Mouse (Mus musculus) gastrocnemius, postnatal 4 days (tissue): ENCODE data around the gene 4930452B06Rik. TPM values are rescaled to one million over a fixed set of nuclear protein-coding genes. Genes with fewer than 3 reads are reported as not detected.
A peak's percentile ranks its signal among the peaks of the same experiment; 100 is the strongest.

ENCODE experiments used
- DNase-seq, 2 experiments: peaks; one replicate each; pipeline ENCODE4 v3.0.0; 2021 to 2022; ENCODE audit warnings: low spot score in 2 of 2, mixed read lengths in 2 of 2
- total RNA-seq, 2 experiments: library from RNA; stranded (reverse); gene quantifications; 2 replicates each; pipeline ENCODE4 v1.2.3; 2021

Gene 4930452B06Rik
- total RNA-seq, 2 experiments from 2014 or later, result 2.1 to 2.7 TPM

DNA sequence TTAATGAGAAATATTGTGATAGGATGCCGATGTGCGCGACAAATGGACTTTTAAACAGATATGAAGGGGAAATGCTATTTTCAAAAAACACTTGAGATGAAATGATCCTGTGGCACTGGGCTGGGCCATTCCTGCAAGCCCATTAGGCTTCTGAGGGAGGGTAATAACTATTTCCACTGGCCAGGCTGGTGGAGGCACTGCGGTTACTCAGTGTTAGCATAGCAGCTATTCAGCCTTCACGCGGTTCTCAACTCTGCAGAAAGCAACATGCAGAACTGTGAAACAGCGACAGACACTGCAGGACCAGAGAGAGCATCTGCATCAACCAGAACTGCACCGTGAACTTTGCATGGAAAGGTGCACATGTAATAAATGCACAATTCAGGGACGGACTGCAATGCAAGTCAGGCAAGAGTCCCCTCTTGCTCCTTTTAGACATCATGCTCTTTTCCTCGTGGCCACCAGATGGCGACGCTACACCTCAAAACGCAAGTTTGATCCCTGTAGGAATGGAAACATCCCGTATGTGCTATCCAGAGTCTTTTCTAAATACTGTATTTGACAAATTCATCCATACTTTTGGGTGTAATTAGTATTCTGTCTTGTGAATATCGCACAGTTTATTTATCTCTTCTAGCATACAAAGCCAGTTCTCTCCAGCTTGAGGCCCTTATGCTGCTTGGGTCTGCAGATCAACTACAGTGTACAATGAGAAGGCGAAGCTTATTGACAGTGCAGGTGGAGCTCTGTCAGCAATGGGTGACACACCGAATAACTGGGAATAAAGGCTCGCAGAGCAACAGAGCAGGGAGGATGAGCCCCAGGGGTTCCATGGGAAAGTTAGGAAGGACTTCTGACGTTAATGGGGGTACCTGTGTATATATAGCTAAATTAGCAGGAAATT lies 205.6 kb downstream of the 4930452B06Rik start:
- peak in 1 of 2 experiments; percentile 47 for DNase-seq

DNA sequence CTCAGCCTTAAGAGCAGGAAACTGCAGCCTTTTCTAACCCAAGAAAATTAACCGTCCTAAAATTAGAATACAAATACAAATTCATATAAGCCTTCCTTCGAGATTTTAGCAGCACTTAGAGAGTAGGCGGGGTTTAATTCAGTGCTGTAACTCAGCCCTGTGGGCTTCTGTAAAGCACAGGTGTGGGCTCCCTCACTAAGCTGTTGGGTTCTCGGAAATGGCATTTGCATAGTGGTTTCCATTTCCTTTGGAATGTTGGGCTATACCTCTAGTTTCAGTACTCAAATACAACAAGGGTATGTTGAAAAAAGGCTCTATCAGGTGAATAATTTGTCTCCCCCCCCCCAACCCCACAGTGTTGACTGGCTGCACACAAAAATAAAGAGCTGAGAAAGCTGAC lies 206.3 kb downstream of the 4930452B06Rik start:
- DNase-seq, result no peak

DNA sequence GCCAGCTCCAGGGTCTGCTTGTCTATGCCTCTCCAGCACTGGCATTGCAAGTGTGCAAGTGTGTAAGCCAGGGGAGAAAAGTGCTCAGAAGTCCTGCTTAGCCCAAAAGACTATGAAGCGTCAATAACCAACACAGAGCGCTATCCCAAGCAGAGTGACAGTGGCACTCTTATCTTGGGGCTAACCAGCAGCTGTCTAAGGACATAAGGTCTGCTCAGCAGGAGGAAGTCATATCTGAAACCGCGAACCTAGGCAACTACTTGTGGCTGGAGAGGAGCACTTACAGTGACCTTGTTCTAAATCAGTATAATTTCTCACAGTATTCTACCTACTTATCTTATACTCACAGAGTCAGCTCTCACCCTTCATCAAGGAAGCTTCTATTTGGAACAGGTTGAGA lies 214.9 kb downstream of the 4930452B06Rik start:
- DNase-seq, result no peak

DNA sequence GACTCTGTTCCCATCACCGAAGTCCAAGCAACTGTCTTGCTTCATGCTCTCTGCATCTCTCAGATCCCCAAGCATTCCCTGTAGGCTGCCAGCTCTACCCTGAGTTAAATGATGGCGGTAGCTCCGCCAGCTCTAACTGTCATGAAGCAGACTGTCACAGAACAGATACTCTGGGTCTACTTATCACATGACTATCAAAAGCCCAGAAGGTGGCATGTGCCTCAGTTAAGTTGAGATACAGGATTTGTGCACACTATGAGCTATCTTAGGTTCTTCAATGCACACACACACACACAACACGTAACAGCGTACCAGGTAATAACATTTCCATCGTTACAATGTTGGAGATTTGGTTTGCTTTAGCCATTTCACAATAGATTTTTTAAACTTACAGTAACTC lies 215.7 kb downstream of the 4930452B06Rik start:
- DNase-seq, result no peak

DNA sequence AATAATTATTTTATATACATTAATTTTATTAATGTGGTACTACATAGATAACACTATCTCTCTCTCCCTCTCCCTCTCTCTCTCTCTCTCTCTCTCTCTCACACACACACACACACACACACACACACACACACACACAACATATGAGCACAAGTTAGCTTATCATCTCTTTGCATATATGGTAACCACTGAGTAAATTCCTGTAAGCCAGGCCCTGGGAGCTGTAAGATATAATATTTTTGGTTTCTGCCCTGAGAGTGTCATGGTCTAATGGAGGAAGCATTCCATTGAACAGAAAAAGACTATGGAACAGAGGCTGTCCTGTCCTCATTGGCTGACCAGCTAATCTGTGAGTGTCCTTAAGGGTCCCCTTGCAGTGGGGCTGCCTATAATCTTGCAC lies 216.7 kb downstream of the 4930452B06Rik start:
- DNase-seq, result no peak

DNA sequence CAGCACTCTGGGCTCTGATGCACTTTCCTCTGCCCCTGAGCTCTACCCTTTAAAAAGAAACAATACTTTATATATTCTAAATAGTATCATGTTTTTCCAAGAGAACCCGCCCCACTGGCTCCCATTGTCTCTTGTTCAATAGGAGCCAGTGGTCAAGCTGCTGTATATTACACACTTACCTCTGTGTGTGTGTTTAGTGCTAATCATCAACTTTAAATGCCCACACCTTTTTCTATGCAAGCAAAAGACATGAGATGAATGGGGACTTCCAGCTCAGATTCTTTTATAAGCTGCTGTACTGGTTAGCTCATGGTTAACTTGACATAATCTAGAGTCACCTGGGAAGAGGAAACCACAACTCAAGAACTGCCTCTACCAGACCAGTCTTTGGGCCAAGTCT lies 218.7 kb downstream of the 4930452B06Rik start:
- DNase-seq, result no peak

DNA sequence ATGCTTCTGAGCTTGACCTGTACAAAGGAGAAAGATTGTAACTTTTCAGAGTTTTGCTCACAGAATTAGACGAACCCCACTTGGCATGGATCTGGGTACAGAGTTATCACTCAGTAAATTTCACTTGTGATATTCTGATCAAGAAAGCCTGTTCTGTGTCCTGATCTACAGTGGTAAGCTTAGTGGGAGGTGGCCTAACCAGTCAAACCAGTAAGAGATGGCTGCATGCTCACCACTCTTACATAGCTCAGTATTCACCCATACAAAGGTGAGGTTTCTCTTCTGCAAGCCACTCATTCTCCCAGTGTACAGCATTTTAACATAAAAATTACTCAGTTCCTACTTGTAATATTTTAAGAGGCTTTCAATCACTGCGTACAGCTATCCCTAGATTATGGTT lies 221.7 kb downstream of the 4930452B06Rik start:
- DNase-seq, result no peak

DNA sequence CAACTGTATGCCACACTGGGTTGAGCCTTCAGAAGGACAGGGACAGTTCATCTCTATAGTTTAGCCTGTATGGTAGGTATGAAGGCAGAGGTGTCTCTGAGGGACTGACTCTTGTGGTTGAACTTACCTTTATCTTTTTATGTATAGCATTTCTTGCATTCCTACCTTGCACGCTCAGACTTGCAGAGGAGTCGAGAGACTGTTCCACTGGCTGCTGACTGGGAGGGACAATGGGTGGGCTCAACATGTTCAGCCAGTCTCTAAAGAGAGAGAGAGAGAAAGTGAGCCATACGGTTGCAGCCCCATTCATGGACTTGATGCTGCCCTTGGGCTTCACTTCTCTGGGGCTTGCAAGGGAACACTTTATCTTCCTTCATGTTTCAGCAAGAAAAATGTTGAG lies 223.3 kb downstream of the 4930452B06Rik start:
- no peak for DNase-seq

DNA sequence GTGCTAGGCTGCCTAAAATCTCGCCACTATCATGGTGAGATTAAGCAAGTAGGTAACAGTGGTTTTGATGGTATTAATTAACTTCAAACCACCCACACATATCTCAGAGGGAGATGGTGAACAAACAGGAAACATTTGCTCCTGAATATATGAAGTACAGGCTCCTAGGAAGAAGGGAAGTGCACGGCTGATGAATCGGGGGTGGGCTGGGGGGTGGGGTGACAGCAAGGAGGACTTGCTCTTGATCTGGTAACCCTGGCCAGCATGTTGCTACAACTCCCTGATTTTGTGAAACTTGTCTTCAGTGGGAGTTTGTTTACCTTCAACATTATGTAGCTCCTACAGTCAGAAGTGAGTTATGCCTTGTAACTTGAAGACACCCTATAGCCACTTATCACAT lies 224.4 kb downstream of the 4930452B06Rik start:
- DNase-seq, result no peak

DNA sequence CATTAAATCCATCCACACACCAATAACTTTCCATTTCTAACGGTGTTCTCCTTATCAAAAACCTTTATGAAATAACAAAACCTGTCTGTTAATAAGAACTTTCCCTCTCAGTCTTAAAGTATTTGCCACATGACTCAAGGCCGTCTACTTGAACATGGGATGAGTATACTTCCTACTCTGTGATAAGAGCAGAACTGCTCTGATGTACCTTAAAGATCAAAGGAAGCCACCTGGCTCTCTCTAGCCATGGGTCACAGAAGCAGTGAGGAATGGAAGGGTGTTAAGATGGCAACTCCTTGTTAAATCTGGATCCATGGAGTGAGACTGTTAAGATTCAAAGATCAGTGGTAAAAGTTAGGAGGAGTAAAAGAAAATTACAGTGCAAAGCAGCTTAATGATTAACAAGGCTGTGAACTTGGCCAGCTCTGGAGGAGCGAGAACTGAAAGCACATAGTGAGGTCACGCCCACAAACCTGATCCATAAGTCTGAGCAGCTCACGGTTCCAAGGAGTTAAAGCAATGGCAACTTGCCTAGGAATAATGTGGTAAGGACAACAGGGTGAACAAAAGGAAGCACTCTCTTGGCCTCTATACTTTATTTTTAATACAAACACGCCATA lies 235.3 kb downstream of the 4930452B06Rik start:
- no peak for DNase-seq

DNA sequence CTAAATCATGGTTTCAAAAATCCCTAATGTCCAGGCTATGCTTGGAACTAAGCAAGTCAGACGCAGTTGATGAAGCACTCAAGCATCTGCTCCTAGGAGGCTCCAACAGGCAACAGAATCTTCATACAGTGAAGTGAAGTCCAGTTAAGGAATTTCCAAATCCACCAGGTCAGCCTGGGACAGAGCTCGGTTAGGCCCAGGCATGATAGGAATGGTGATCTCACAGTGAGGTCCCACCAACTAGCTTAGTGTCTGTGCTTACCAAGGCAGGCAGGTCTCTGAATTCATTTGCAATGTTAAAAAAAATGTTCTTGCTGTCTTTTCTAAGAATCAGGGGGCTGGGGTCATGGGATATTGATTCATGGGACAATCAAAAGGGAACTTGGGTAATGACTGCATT lies 236.3 kb downstream of the 4930452B06Rik start:
- DNase-seq, result no peak

DNA sequence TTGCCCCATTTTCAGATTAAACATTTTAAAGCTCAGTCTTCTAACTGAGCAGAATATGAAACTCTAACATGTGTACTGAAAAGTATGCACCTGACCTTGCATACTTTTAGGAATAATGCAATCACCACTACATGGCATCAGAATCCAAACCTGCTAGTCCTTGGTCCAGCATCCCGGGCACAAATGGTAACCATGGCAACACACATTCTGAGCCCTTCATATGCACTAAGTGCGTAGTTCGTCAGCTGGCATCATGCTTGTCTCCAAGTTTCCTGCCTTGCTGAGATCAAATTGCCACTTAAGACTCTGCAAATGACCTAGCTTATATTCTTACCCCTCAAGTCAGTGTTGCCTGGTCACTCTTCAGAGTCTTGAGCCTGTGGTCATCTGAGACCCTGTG lies 243.2 kb downstream of the 4930452B06Rik start:
- no peak for DNase-seq

DNA sequence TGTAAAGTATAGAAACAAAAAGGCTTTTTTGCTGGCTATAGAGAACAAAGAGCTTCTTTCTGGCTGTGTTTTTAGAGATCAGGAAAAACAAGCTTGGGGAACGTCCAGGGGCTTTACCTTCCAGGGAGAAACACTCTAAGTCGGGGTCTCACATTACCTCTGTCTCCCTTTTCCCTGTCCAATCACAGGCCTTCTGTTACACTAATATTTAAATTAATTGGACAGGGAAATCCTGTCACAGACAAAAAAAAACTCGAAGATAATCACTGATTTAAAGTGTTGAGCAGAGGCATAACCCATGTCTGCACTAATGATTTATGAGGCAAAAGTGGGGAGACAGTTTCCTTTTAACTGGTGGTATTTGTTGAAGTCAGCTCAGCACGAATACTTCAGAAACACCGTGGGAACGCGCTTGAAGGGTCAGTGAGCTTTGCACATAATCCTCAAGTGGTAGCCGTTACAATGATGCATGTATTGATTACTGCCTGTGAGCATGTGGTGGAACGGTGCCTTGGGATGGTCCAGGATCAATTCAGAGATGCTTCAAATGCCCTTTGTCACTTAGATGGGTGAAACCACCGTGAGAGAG lies 244.7 kb downstream of the 4930452B06Rik start:
- no peak for DNase-seq

DNA sequence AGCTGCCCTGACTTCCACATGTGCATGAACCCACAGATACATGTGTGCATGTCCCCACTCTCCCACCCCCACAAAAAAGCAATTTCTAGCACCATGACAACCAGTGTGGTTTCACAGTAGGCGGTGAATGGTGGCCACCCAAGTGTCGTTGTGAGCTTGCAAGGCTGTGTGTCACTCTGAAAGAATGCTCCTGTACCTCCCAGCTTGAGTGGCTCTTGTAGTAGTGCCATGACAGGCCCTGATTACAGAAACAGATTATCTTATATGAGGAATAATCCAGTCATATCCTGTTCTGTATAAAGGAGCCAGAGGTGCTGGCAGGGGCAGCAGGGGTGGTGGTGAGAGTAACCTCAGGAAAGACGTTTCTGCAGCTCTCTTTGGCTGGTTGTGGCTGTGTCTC lies 247.4 kb downstream of the 4930452B06Rik start:
- no peak for DNase-seq

DNA sequence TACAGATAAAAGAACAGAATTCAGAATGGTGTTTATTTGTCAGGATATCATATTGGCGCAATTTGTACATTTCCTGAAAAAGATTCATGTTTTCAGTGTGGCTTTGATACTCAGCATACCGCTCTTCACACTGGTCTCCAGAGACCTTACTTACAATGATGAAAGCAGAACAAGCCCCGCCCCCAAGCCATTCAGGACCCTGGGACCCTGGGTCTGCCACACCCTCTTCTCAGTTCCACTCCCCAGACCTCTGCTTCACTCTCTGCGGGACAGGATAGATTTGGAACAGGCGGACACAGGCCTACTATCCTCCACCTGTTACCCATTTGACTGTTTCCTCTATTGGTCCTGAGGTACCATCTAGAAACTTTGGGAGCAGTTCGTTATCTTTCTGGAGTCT lies 260.1 kb downstream of the 4930452B06Rik start:
- DNase-seq, result no peak

DNA sequence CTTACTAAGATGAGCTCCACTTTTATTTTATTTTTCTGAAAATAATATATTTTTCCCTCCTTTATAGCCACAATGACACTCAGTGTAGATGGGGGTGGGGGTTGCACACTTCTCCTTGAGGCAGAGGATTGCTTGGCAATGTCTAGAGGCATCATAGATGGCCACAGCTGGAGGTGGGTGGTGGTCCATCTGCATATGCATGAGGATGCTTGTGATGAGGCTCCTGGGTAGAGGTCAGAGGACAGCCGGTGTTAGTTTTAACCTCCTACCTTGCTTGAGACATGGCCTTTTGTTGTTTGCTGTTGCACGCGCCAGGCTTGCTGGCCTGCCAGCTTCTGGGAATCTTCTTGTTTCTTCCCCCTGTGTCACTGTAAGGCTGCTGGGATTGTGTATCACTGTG lies 262.7 kb downstream of the 4930452B06Rik start:
- no peak for DNase-seq

DNA sequence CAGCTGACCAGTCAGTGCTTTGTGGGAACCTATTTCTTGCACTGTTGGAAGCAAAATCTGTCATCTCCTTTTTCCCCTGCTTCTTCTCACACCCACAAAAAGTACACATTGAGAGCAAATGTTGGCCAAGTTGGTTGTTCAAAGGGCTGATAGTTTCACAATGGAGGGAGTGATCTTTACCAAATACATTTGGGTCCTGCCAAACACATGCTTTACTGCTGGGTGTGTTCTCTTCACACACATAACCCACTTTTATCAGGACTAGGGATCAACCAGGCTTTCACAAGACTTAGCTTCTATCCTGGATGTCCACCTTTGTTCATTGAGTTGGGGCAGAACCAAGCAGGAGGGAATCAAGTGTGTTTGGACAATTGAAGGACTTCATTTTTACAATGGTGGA lies 267.5 kb downstream of the 4930452B06Rik start:
- no peak for DNase-seq

DNA sequence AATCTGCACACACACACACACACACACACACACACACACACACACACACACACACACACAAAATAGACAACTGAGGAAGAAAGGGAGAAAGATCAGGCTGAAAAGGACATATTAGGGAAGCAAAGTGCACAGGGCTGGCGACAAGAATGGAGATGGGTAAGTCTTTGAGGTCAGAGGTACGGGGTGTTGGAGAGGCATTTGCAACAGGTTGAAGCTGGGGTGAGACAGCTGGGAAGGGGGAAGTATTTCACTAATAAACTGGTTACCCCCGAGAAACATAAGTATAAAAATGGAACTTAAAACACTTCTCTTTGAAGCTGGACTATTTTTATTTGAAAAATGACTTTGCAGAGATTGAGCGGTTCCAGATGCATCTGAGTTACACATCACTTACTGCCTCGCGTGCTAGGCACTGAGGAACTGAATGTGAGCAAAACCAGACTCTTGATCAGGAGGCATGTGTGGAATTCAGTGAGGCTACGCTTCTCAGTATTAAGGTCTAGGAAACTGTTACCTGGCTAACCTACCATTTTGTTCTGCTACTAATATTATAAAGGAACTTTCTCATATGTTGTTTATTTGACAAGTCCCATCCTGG lies 270.3 kb downstream of the 4930452B06Rik start:
- DNase-seq, result no peak

DNA sequence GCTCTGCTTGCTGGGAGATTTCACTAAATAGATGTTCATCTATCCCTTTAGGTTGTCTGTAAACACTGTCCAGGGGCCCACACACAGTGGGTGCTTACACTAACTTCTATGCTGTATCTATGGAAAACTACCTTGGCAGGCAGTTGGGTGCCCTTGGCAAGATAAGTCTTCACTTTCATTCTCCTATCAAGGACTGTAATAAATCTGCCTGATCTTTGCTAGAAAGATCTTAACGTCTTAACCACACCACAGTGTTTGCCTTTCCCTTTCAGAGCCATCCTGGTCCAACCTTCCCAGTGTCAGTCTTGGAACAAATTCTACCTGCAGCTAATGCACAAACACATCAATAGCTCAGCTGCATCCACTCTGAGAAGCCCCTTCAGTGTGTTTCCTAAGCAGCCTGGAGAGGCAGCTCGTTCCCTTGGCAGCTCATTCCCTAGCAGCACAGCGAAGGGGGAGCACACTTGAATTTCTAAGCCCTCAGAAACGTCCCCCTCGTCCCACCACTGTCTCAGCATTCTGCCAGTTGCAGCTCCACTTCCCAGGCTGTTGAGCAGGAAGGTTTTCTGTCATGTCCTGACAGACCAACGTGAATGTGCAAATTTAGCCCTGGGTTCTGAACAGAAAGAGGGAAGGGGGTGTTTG lies 273.7 kb downstream of the 4930452B06Rik start:
- DNase-seq, result no peak
